Mouse (Mus musculus) liver, adult (tissue): ENCODE data around the gene Tns3.

Experiments used
- GATA4 ChIP-seq: IDR thresholded peaks from 2 replicates; pipeline ENCODE4 v1.6.1; 2014; ENCODE audit warnings: mild to moderate bottlenecking, low read length; ENCODE audit not compliant: insufficient replicate concordance

The Tns3 gene

GRCm38 (mm10) chr11:8473616-8474015 is 190.7 kb downstream of the Tns3 start:
- TF ChIP-seq GATA4: no peak

DNA sequence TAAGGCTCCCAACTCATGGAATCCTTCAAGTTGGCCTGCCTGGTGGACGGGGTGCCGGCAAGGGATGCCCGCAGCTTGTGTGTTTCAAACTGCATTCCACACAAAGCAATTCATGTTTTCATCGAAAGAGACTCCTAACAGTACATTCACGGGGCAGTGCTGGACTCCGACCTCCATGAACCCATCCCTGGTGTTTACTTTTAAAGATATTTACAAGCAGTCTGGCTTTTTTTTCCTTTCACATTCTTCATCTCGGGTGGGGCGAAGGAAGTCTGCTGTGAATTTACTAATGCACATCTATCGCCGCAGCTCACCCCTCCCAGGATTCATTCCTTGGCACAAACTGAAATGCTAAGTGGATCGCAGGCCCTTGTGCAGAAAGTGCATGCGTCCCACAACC is 191.9 kb downstream of the Tns3 start:
- no peak for TF ChIP-seq GATA4

DNA sequence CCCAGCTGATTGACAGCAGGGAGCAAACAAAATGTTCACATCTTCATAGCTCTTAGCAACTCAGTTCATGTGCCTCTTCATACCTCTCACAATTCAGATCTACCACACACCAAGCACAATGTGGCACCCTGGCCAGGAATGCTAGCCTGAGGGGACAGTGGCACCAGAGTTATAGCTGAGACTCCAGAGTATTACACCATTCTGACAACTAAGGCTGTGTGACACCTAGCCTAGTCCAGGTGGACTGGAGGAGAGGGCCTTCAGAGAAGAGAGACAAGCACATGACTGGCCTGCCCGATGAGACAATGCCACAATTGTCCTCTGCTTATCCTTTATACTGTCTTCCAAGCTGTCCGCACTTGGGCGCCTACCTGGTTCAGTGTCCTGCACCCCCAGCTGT is 192.8 kb downstream of the Tns3 start:
- TF ChIP-seq GATA4: no peak

GRCm38 (mm10) chr11:8469537-8469936 is 194.8 kb downstream of the Tns3 start:
- peak; percentile 67; the same call in 1 of the 2 replicates for TF ChIP-seq GATA4

GRCm38 (mm10) chr11:8468161-8469091 is 195.9 kb downstream of the Tns3 start:
- TF ChIP-seq GATA4: no peak; the same call in 1 of the 2 replicates

DNA sequence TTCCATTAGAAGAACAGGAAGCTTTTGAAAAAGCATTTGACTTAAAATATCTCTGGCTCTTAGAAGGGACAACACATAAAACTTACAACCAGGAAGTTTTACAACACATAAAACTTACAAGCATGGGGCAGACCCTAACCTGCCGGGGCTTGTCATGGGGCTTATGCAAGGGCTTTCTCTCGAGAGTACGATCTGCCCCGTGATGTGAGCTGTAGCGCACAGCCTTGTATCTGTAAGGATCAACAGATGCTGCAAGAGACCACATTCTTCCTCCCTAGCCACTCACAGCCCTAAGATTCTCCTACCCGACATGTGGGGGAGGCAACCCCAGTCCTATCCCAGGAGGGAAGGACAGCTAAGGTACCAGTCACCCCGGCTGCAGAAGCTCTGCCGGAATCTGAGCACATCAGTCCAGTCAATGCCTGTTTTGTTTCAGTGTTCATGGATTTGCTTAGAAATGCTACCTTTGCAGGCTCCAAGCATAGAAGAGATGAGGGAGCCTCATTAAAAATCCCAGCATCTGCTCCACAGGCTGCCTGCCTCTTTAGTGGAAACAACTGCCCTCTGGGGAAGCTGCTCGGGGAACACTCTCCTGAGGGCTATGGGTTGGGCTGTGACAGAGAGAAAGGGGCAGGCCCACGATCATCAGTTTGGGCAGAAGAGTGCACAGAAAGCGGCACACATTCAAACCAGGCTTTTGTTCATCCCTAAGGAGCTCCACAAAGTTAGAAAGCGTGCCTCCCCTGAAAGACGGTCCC is 196.8 kb downstream of the Tns3 start:
- TF ChIP-seq GATA4: no peak

DNA sequence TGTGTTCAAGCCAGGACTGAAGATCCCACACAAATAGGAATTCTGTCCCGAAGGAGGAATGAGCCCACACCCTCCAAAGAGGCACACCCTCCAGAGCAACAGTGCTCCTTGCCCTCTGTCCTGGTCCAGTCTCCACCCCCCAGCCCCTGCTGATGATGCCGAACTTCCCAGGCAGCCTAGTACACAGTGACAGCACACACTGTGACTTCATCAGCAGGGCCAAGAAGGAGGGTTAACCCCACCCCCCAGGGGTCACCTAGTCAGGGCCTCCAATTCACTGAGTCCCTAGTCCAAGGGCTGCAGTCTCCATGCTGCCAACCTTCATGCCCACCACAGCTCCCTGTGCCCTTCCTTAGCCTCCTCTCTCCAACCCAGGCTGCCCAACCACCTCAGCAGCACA is 200.5 kb downstream of the Tns3 start:
- no peak for TF ChIP-seq GATA4

DNA sequence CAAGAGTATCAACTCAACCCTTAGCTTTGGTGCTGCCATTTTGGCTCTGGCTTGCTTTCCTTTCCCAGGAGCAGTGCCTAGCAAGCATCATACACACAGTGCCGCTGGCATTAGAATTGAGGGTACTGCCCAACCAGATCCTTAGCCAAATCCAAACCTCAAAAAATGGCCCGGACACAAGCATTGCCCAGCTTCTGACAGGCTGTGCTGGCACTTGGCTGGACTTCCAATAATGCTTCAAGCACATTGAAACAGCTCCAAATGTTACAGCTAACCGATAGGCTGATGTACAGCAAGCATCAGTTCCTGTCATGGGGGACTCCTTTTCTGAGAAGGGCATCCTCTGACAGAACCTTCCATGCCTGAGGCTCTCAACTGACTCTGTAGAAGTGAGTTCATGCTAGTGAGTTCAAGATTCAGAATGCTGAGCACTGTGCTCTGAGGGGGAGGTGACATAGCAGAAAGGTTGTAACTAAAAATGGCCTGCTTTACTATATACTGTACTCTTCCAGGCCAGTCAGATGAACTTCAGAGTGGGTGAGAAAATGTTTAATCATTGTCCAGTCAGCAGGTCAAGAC is 201.4 kb downstream of the Tns3 start:
- no peak for TF ChIP-seq GATA4

DNA sequence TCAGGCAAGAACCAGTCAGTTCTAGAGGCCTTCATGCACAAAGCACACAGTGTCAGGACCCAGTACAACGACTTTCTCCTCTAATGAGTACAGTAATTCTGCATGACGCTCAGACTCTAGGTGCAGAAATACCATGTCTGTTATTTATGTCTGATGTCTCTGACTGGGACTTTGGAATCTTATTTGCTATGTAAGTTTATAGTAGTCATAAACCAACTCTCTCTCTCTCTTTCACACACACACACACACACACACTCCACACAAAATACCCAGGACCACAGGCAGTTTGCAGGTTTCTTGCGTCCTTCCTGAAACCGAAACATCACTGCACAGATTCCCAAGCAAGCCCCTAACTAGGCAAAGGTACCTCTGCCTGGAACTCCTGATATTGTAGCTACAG is 203.5 kb downstream of the Tns3 start:
- no peak for TF ChIP-seq GATA4

GRCm38 (mm10) chr11:8457951-8458350 is 206.4 kb downstream of the Tns3 start:
- TF ChIP-seq GATA4: no peak

DNA sequence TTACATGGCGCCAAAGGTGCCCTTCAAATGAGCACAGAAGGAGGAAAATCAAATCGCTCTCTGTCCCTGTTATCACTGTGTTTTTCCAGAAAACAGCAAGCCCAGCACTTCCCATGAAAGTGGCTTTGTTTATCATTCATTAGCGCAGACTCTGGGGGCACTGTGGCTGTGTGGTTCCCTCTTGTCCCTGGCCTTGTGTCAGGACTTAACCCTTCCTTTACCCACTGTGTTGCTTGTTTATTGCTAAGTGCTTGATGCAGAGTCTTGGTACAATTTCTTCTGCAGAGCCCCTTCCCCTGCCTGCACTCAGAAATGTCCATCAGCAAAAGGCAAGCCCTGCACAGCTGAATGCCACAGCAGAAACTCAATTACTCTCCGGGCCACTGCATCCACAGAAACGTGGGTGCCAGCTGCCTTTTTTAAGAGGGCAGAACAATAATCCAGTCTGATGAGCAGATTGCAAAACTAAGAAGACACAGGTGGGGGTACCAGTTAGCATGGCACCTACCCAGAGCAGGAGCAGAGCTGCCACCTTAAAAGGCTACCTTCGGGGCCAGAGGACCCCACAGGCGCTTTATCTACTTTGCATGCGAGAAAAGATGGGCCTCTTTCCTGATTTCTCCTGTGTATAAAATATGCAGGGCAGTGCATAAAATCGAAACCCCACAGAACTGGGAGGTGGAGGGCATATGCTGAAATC is 207.6 kb downstream of the Tns3 start:
- TF ChIP-seq GATA4: peak; percentile 82; the same call in 1 of the 2 replicates

- no peak for TF ChIP-seq GATA4
Observed at GRCm38 (mm10) chr11:8455650-8456049, 208.7 kb downstream of the Tns3 start.

DNA sequence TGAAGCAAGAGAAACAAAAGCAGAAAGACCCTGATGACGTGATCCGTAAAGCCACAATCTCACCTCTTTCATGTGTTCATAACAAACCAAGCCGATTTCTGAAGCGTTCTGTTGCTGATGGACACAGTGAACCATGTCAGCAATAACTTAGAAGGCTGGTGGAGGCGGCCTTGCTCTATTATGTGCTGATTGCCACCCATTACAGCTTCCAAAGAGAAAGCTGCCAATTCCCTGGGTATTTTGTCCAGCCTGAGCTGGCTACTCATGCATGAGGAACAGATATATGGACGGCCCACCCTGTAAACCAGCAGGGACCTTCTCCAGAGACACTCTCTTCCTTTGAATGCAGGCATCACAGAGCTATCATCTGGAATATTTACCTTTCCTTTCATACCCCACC is 211.1 kb downstream of the Tns3 start:
- no peak for TF ChIP-seq GATA4

- no peak for TF ChIP-seq GATA4
Observed at GRCm38 (mm10) chr11:8451597-8452201, 212.6 kb downstream of the Tns3 start.

DNA sequence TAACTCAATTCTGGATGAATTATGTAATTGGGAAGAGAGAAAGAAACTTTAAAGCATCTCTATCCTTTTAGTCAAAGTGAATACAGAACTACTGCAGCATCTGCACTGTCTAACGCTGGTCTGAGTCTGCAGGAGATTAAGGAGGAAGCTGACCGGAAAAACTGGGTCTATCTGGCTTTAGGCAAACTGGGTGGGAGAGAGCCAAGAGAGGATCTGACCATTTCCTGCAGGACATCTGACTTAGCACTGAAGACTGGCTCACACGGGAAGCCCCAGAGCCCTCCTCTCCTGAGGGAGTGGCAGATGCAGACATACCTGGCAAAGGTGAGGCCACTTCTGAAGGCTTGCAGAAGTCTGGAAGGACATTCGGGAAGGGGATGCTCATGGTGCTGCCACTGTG is 213.8 kb downstream of the Tns3 start:
- peak; percentile 73; the same call in 1 of the 2 replicates for TF ChIP-seq GATA4
